Mouse (Mus musculus) right cerebral cortex, postnatal 4 days (tissue): ENCODE data around the gene Krba1.

ENCODE experiments used
- DNase-seq: peaks from one replicate; pipeline ENCODE4 v3.0.0-alpha.2; 2022

Gene Krba1

GRCm38 (mm10) chr6:48395105-48396007, at the start of gene Krba1:
Gene Krba1 (plus strand): TSS chr6:48395586.
- peak; percentile 90 for DNase-seq

GRCm38 (mm10) chr6:48358897-48359296, 36.5 kb upstream of the Krba1 start:
- DNase-seq, result no peak

GRCm38 (mm10) chr6:48366322-48366996, 28.9 kb upstream of the Krba1 start:
- DNase-seq, result no peak

GRCm38 (mm10) chr6:48388221-48388620, 7.2 kb upstream of the Krba1 start:
- no peak for DNase-seq

GRCm38 (mm10) chr6:48393811-48394210, 1.6 kb upstream of the Krba1 start:
- no peak for DNase-seq

GRCm38 (mm10) chr6:48396008-48396595, 716 bp downstream of the Krba1 start:
- no peak for DNase-seq

- DNase-seq, result no peak
Observed at GRCm38 (mm10) chr6:48396686-48397085, 1.3 kb downstream of the Krba1 start.

GRCm38 (mm10) chr6:48397336-48397735, 1.9 kb downstream of the Krba1 start:
- DNase-seq, result no peak

- no peak for DNase-seq
Observed at GRCm38 (mm10) chr6:48399906-48400305, 4.5 kb downstream of the Krba1 start.

GRCm38 (mm10) chr6:48404071-48404470, 8.7 kb downstream of the Krba1 start:
- DNase-seq, result no peak

- DNase-seq, result no peak
Observed at GRCm38 (mm10) chr6:48409726-48410343, 14.4 kb downstream of the Krba1 start.

GRCm38 (mm10) chr6:48410551-48410950, 15.2 kb downstream of the Krba1 start:
- no peak for DNase-seq

GRCm38 (mm10) chr6:48411193-48412092, 16.1 kb downstream of the Krba1 start:
- no peak for DNase-seq

GRCm38 (mm10) chr6:48412147-48412546, 16.8 kb downstream of the Krba1 start:
- DNase-seq, result no peak

GRCm38 (mm10) chr6:48412662-48413061, 17.3 kb downstream of the Krba1 start:
- DNase-seq, result no peak

- no peak for DNase-seq
Observed at GRCm38 (mm10) chr6:48413081-48413480, 17.7 kb downstream of the Krba1 start.

- DNase-seq, result no peak
Observed at GRCm38 (mm10) chr6:48414886-48415285, 19.5 kb downstream of the Krba1 start.

- DNase-seq, result no peak
Observed at GRCm38 (mm10) chr6:48415636-48416035, 20.2 kb downstream of the Krba1 start.

GRCm38 (mm10) chr6:48416486-48416885, 21.1 kb downstream of the Krba1 start:
- DNase-seq, result no peak

GRCm38 (mm10) chr6:48420647-48421046, 25.3 kb downstream of the Krba1 start:
- DNase-seq, result no peak

- DNase-seq, result no peak
Observed at GRCm38 (mm10) chr6:48423336-48423735, 27.9 kb downstream of the Krba1 start.

- no peak for DNase-seq
Observed at GRCm38 (mm10) chr6:48424074-48424473, 28.7 kb downstream of the Krba1 start.
